Mouse (Mus musculus) central nervous system, embryonic 18 days (tissue): ENCODE data around the gene Lpar4. TPM values are rescaled to one million over a fixed set of nuclear protein-coding genes. Genes with fewer than 3 reads are reported as not detected.

Experiments
- polyA plus RNA-seq: library from polyadenylated mRNA; depleted of rRNA; stranded (reverse); fragments of >200 nt; gene quantifications from 2 replicates; pipeline ENCODE4 v1.2.3, GENCODE M21; 2012; rRNA removed

The Lpar4 gene
- polyA plus RNA-seq = 1.7 and 2.2 TPM in 2 replicates

GRCm38 (mm10) chrX:106920175-106920827 is at the start of gene Lpar4:
TSS of gene Lpar4 (plus strand) at chrX:106920625.

Other genes with a start within 250 kb of the Lpar4 start
- 0.97 and 2.8 TPM in 2 replicates for gene Rtl3, start 80.0 kb upstream of the Lpar4 start, polyA plus RNA-seq
- gene P2ry10, start 167.9 kb downstream of the Lpar4 start, polyA plus RNA-seq = 0.01 TPM in 1 of 2 replicates, not detected in the other
- 0.48 and 0.62 TPM in 2 replicates for gene P2ry10b, start 228.3 kb downstream of the Lpar4 start, polyA plus RNA-seq